20 mouse cellular contexts compared by ENCODE assay signal in the genomic region with DNA sequence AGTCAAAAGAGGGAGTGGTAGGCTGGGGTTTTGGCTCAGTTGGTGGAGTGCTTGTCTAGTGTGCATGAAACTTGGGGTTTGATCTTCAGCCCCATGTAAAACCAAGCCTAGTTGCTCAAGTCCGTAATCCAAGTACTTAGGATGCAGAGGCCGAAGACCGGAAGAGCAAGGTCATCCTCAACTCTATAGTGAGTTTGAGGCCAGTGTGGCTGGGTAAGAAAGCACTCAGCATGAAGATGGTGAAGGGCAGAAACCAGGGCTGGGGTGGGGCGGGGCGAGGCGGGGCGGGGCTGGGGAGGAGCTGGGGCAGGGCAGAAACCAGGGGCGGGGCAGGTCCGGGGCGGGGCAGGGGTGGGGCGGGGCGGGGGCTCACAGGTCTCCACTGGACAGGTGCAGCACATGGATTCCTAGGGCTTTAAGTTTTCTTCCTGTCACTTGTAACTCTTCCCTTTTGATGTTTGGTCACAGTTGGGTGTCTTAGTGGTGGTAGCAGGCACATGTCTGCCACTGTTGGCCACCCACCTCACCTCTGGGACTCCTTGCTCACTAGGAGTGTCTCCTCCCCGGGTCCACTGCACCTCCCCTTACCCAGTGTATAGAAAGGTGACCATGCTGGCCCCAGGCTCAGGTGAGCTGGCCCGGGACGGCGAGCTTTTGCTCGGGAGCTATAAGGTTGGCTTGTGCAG. TPM values are rescaled to one million over a fixed set of nuclear protein-coding genes. Genes with fewer than 3 reads are reported as not detected.
DNase-seq lines count a peak whose midpoint lies in the region; ATAC-seq and TF ChIP-seq lines count a peak whose summit lies in the region.
"Had no signal": no experiment of that assay in that cellular context is flagged by ENCODE, and none has a peak within 500 bp of the region (broad histone marks: within the 10 kb centered on the region; RNA-seq: fewer than 3 reads in every experiment).

No protein-coding gene starts in this region.

- ATAC-seq in liver, embryonic 14.5 days (ENCODE audit: insufficient read depth): peak; percentile 27; the same call in 1 of the 2 replicates
- no peak for ATAC-seq in midbrain, postnatal 0 days (ENCODE audit: low FRiP score)
- ATAC-seq: forebrain, embryonic 13.5 days; hindbrain, postnatal 0 days had no signal

- 0 out of 2 replicates have a peak overlapping the region, but pooled peaks have one; percentile 8 for H3K4me2 ChIP-seq in liver, embryonic 14.5 days (ENCODE audit: low read depth)
- no peak overlapping the region for H3K4me2 ChIP-seq in midbrain, postnatal 0 days (ENCODE audit: low read depth, low read length, poor library complexity, severe bottlenecking)
- H3K4me2 ChIP-seq: embryonic facial prominence, embryonic 15.5 days; forebrain, embryonic 13.5 days had no signal

- no peaks in the 10 kb centered on the region for H3K9me3 ChIP-seq in liver, embryonic 14.5 days (ENCODE audit: control insufficient read depth, low read length)
- H3K9me3 ChIP-seq in midbrain, postnatal 0 days (ENCODE audit: low read length): 0 out of 2 replicates have a peak, but pooled peaks cover 2% of the 10 kb centered on the region
- H3K9me3 ChIP-seq: embryonic facial prominence, embryonic 15.5 days had no signal

- intact Hi-C loops in heart, postnatal 10 days (cut with DNase I): no loop called here

- H3K4me3 ChIP-seq in liver, embryonic 14.5 days (ENCODE audit: insufficient read depth in 1 of 2, low read depth in 2 of 2, low read length in 2 of 2): no peak overlapping the region
- H3K4me3 ChIP-seq in kidney, adult 2 months (ENCODE audit: insufficient read depth, low read depth, low read length): no peak overlapping the region
- H3K4me3 ChIP-seq in midbrain, postnatal 0 days (ENCODE audit: low read depth, low read length): no peak overlapping the region
- H3K4me3 ChIP-seq: embryonic facial prominence, embryonic 15.5 days; forebrain, embryonic 13.5 days had no signal

- no peak for TF ChIP-seq CTCF in liver, embryonic 14.5 days (IDR thresholded peaks at IDR 0.05; ENCODE audit: low read depth)
- no peak for TF ChIP-seq CTCF in kidney, adult 2 months (conservative IDR thresholded peaks at IDR 0.05; ENCODE audit: insufficient read depth, insufficient read length, low read depth, low read length)
- TF ChIP-seq CTCF in midbrain, postnatal 0 days (IDR thresholded peaks at IDR 0.05): no peak

- no peaks in the 10 kb centered on the region for H3K27me3 ChIP-seq in liver, embryonic 14.5 days (ENCODE audit: control insufficient read depth, insufficient read depth, low read length)
- no peaks in the 10 kb centered on the region for H3K27me3 ChIP-seq in kidney, adult 2 months (replicated peaks; ENCODE audit: control insufficient read depth, insufficient read depth, low read length)
- no peaks in the 10 kb centered on the region for H3K27me3 ChIP-seq in midbrain, postnatal 0 days (ENCODE audit: insufficient read depth, low read length)
- H3K27me3 ChIP-seq: embryonic facial prominence, embryonic 15.5 days had no signal

- DNase-seq in spleen, postnatal 36 days (ENCODE audit: low spot score in 2 of 2): peak; percentile 65 to 69
- no peak for DNase-seq in spleen, adult 18-20 months
- DNase-seq in induced T-regulatory cell, adult 2 months (ENCODE audit: low read depth): peak; percentile 18
- no peak for DNase-seq in liver, embryonic 14.5 days (ENCODE audit: low read depth in 3 of 3, low spot score in 3 of 3)
- DNase-seq in kidney, adult 2 months: no peak
- DNase-seq in midbrain, postnatal 0 days (ENCODE audit: low spot score): no peak
- no peak for DNase-seq in heart, postnatal 10 days
- no peak for DNase-seq in Muller cell, postnatal 12 days (ENCODE audit: inconsistent ontology term)
- DNase-seq: adrenal gland, postnatal 14 days; cerebellum, postnatal 25 days; kidney, postnatal 10 days; thymus, postnatal 14 days had no signal

- H3K27ac ChIP-seq in liver, embryonic 14.5 days: no peak overlapping the region
- no peak overlapping the region for H3K27ac ChIP-seq in kidney, adult 2 months (ENCODE audit: insufficient read depth, low read depth, low read length)
- no peak overlapping the region for H3K27ac ChIP-seq in midbrain, postnatal 0 days (ENCODE audit: low read depth, low read length)
- H3K27ac ChIP-seq: embryonic facial prominence, embryonic 15.5 days; forebrain, embryonic 13.5 days; hindbrain, postnatal 0 days had no signal

- WGBS in liver, embryonic 14.5 days (ENCODE audit: insufficient replicate concordance): 38% methylated on average over 16 of the region's 17 CpGs
- WGBS in kidney, adult 2 months: 57% methylated on average over 16 of the region's 17 CpGs
- WGBS in midbrain, postnatal 0 days: 55% methylated on average over 15 of the region's 17 CpGs

- H3K36me3 ChIP-seq in liver, embryonic 14.5 days (replicated peaks; ENCODE audit: control insufficient read depth, insufficient read depth, low read depth): no peaks in the 10 kb centered on the region
- no peaks in the 10 kb centered on the region for H3K36me3 ChIP-seq in kidney, adult 2 months (ENCODE audit: control insufficient read depth, insufficient read depth, low read length)
- H3K36me3 ChIP-seq in midbrain, postnatal 0 days (ENCODE audit: insufficient read depth, low read length): no peaks in the 10 kb centered on the region
- H3K36me3 ChIP-seq: embryonic facial prominence, embryonic 15.5 days had no signal

- no peak for TF ChIP-seq POLR2A in kidney, adult 2 months (IDR thresholded peaks at IDR 0.05; ENCODE audit: low read depth, low read length)

- H3K9ac ChIP-seq in liver, embryonic 14.5 days (replicated peaks): no peak overlapping the region
- no peak overlapping the region for H3K9ac ChIP-seq in midbrain, postnatal 0 days (replicated peaks; ENCODE audit: low read length, poor library complexity, severe bottlenecking)
- H3K9ac ChIP-seq: embryonic facial prominence, embryonic 15.5 days; forebrain, embryonic 13.5 days had no signal

- TF ChIP-seq EP300 in liver, embryonic 14.5 days (IDR thresholded peaks at IDR 0.05; ENCODE audit: low read depth): no peak

- peaks cover 4 to 14% of the 10 kb centered on the region in 2 experiments for H3K4me1 ChIP-seq in liver, embryonic 14.5 days (replicated peaks; ENCODE audit: control insufficient read depth in 2 of 2, insufficient read depth in 2 of 2, low read length in 1 of 2)
- H3K4me1 ChIP-seq in kidney, adult 2 months (ENCODE audit: control insufficient read depth, insufficient read depth, low read length): peaks cover 7% of the 10 kb centered on the region; the same call in 1 of the 2 replicates
- H3K4me1 ChIP-seq in midbrain, postnatal 0 days (ENCODE audit: insufficient read depth, low read length): no peaks in the 10 kb centered on the region

RNA-seq across cellular contexts. Expression of a gene that starts 30.8 kb away (rescaled TPM):
- polyA plus RNA-seq in liver, embryonic 14.5 days (2012; rRNA removed): 2.4 and 2.9 TPM in 2 replicates
- polyA plus RNA-seq in liver, embryonic 14.5 days (2014; fragmentation: Nextera tagmentation; extraction: Ambion mirVana): 3.2 and 3.7 TPM in 2 replicates
- 35.0 and 36.4 TPM in 2 replicates for polyA plus RNA-seq in kidney, adult 2 months (2012; rRNA removed)
- 5.2 and 9.6 TPM in 2 replicates for total RNA-seq in midbrain, postnatal 0 days (2014; rRNA removed)
- polyA plus RNA-seq in midbrain, postnatal 0 days (2015; fragmentation: Nextera tagmentation; extraction: Ambion mirVana): 4.0 and 5.4 TPM in 2 replicates
- total RNA-seq in heart, postnatal 10 days (2021): 10 to 100 TPM; 48.1 to 51.1 TPM

RNA-seq across cellular contexts. Expression of a gene that starts 41.0 kb away (rescaled TPM):
- polyA plus RNA-seq in liver, embryonic 14.5 days (2012; rRNA removed): not detected in 2 replicates
- not detected in 2 replicates for polyA plus RNA-seq in liver, embryonic 14.5 days (2014; fragmentation: Nextera tagmentation; extraction: Ambion mirVana)
- 0.29 and 1.0 TPM in 2 replicates for polyA plus RNA-seq in kidney, adult 2 months (2012; rRNA removed)
- total RNA-seq in midbrain, postnatal 0 days (2014; rRNA removed): 0.27 and 1.5 TPM in 2 replicates
- 0.19 TPM in 1 of 2 replicates, not detected in the other for polyA plus RNA-seq in midbrain, postnatal 0 days (2015; fragmentation: Nextera tagmentation; extraction: Ambion mirVana)
- not detected for total RNA-seq in heart, postnatal 10 days (2021)
- total RNA-seq: adrenal gland, postnatal 14 days; heart, adult 8-10 months; heart, postnatal 25 days; layer of hippocampus, postnatal 10 days; monocyte, adult 5-6 weeks had no signal
- polyA plus RNA-seq: forebrain, embryonic 13.5 days; limb, embryonic 11.5 days had no signal

Comparison
In these comparisons a context has a peak if more than half of its experiments do, and no peak if none do; other contexts are left out.
1. DNase-seq: peak in spleen, postnatal 36 days (2 of 2) and induced T-regulatory cell, adult 2 months (single experiment); none in spleen, adult 18-20 months (0 of 2), liver, embryonic 14.5 days (0 of 3), kidney, adult 2 months (single experiment), midbrain, postnatal 0 days (single experiment), heart, postnatal 10 days (0 of 2) and Muller cell, postnatal 12 days (single experiment).